Mouse (Mus musculus) neural tube, embryonic 15.5 days (tissue): ENCODE measurements around the gene Ccr7. TPM values are rescaled to one million over a fixed set of nuclear protein-coding genes. Genes with fewer than 3 reads are reported as not detected.

Experiments
- ATAC-seq: fragments of 200-750 bp; cut with Nextera tagmentation; 2 replicates; pipeline ENCODE4 v1.8.0; 2017; ENCODE audit warnings: mild to moderate bottlenecking, moderate TSS enrichment, moderate library complexity; ENCODE audit not compliant: low FRiP score
- H3K27ac ChIP-seq: fragments of 300-500 bp; sonication (generic); replicated peaks from 2 replicates; pipeline ENCODE4 v1.5.1; 2015; ENCODE audit warnings: mild to moderate bottlenecking, inconsistent platforms
- H3K27me3 ChIP-seq: fragments of 300-500 bp; sonication (generic); replicated peaks from 2 replicates; pipeline ENCODE4 v1.6.1; 2015; ENCODE audit warnings: inconsistent platforms
- H3K36me3 ChIP-seq: fragments of 300-500 bp; sonication (generic); 2 replicates; pipeline ENCODE4 v1.6.1; 2015; ENCODE audit warnings: inconsistent platforms
- H3K4me1 ChIP-seq: fragments of 300-500 bp; sonication (generic); 2 replicates; pipeline ENCODE4 v1.6.1; 2015; ENCODE audit warnings: inconsistent platforms
- H3K4me2 ChIP-seq: fragments of 300-500 bp; sonication (generic); 2 replicates; pipeline ENCODE4 v1.6.1; 2015; ENCODE audit warnings: inconsistent platforms, mild to moderate bottlenecking, moderate library complexity
- H3K4me3 ChIP-seq: fragments of 300-500 bp; sonication (generic); replicated peaks from 2 replicates; pipeline ENCODE4 v1.5.1; 2015; ENCODE audit warnings: mild to moderate bottlenecking, inconsistent platforms
- H3K9ac ChIP-seq: fragments of 300-500 bp; sonication (generic); replicated peaks from 2 replicates; pipeline ENCODE4 v1.6.1; 2015; ENCODE audit warnings: mild to moderate bottlenecking, inconsistent platforms
- H3K9me3 ChIP-seq: fragments of 300-500 bp; sonication (generic); replicated peaks from 2 replicates; pipeline ENCODE4 v1.6.1; 2016; ENCODE audit warnings: inconsistent platforms
- WGBS: fragments of 180-500 bp; shearing (Covaris S2); methylation state at CpG from one replicate; pipeline ENCODE4 v1.1.7; 2015; ENCODE audit warnings: mixed read lengths; 5-methylcytosine and 5-hydroxymethylcytosine counted together
- polyA plus RNA-seq: library from polyadenylated mRNA; unstranded; fragments of >200 nt; fragmentation: Nextera tagmentation; extraction: Ambion mirVana; gene quantifications from 2 replicates; pipeline ENCODE4 v1.2.1, GENCODE M21; 2015

The Ccr7 gene
- polyA plus RNA-seq, 1 experiment from 2014 or later: not detected

- Histone ChIP-seq H3K4me1 (0 out of 2 replicates have a peak, but pooled peaks cover 4% of the 10 kb centered on the region), H3K9ac (no peak overlapping the region), H3K36me3 (no peaks in the 10 kb centered on the region), H3K4me3 (no peak overlapping the region), H3K27me3 (no peaks in the 10 kb centered on the region), H3K9me3 (no peaks in the 10 kb centered on the region), H3K27ac (no peak overlapping the region), H3K4me2 (no peak overlapping the region)
- 47% methylated on average over 2 of the region's 2 CpGs for WGBS
- ATAC-seq: no peak
These were observed 59.8 kb downstream of the Ccr7 start for GRCm38 (mm10) chr11:99094911-99095676.

Other genes with a start within 250 kb of the Ccr7 start
- 3.8 and 12.0 TPM in 2 replicates for gene Cdc6, start 247.3 kb downstream of the Ccr7 start, polyA plus RNA-seq
- gene Rara, start 227.3 kb downstream of the Ccr7 start, polyA plus RNA-seq: 17.3 and 19.9 TPM in 2 replicates
- gene Gjd3, start 172.1 kb downstream of the Ccr7 start, polyA plus RNA-seq: 2.2 and 3.0 TPM in 2 replicates
- gene Top2a, start 130.9 kb downstream of the Ccr7 start, polyA plus RNA-seq: 25.8 and 71.2 TPM in 2 replicates
- gene Igfbp4, start 113.8 kb downstream of the Ccr7 start, polyA plus RNA-seq: 151 and 215 TPM in 2 replicates
- 0.09 and 0.22 TPM in 2 replicates for gene Tns4, start 65.8 kb downstream of the Ccr7 start, polyA plus RNA-seq
- gene Smarce1, start 75.9 kb upstream of the Ccr7 start, polyA plus RNA-seq: 221 and 227 TPM in 2 replicates
- gene Krt222, start 89.0 kb upstream of the Ccr7 start, polyA plus RNA-seq: 11.9 and 12.7 TPM in 2 replicates
- gene Krt24, start 130.2 kb upstream of the Ccr7 start, polyA plus RNA-seq: not detected in 2 replicates
- gene Krt25, start 167.9 kb upstream of the Ccr7 start, polyA plus RNA-seq: 0.61 and 0.77 TPM in 2 replicates
- gene Krt26, start 182.9 kb upstream of the Ccr7 start, polyA plus RNA-seq: 0.19 and 0.26 TPM in 2 replicates
- gene Krt27, start 196.0 kb upstream of the Ccr7 start, polyA plus RNA-seq: 0.19 and 0.33 TPM in 2 replicates
- 0.36 and 0.50 TPM in 2 replicates for gene Krt28, start 219.8 kb upstream of the Ccr7 start, polyA plus RNA-seq
- gene Krt10, start 234.3 kb upstream of the Ccr7 start, polyA plus RNA-seq: 31.6 and 31.8 TPM in 2 replicates